Mouse (Mus musculus): ENCODE measurements at regions not wholly inside any gene's neighbourhood (a gene's known extent, or its start where the extent isn't known, plus 50 kb on each side); places are given as distances from the start of the nearest gene placed in this dataset.
A peak's percentile ranks its signal among the peaks of the same experiment; 100 is the strongest.

GRCm38 (mm10) chr19:15431798-15432197 is 515.3 kb downstream of the Psat1 start:
- Histone ChIP-seq H3K9ac (no peak overlapping the region), H3K9me3 (no peaks in the 10 kb centered on the region), H3K27me3 (no peaks in the 10 kb centered on the region), H3K36me3 (no peaks in the 10 kb centered on the region), H3K27ac (no peak overlapping the region), H3K4me3 (no peak overlapping the region), H3K4me2 (no peak overlapping the region), H3K4me1 (no peaks in the 10 kb centered on the region)
- ATAC-seq (ENCODE audit: insufficient number of reproducible peaks, low FRiP score, low TSS enrichment, low read depth), result no peak
- WGBS, result 72% methylated on average over 5 of the region's 5 CpGs

- Histone ChIP-seq H3K27ac (no peak overlapping the region), H3K27me3 (no peaks in the 10 kb centered on the region), H3K9ac (no peak overlapping the region), H3K4me2 (no peak overlapping the region), H3K4me3 (no peak overlapping the region), H3K4me1 (no peaks in the 10 kb centered on the region), H3K9me3 (no peaks in the 10 kb centered on the region), H3K36me3 (no peaks in the 10 kb centered on the region)
- 42% methylated on average over 3 of the region's 3 CpGs for WGBS
- ATAC-seq (ENCODE audit: insufficient number of reproducible peaks, low FRiP score, low TSS enrichment, low read depth), result no peak
Observed at GRCm38 (mm10) chr19:15421311-15421710, 525.8 kb downstream of the Psat1 start.

GRCm38 (mm10) chr19:15398624-15399023 is 548.5 kb downstream of the Psat1 start:
- Histone ChIP-seq H3K27ac (no peak overlapping the region), H3K36me3 (no peaks in the 10 kb centered on the region), H3K9ac (no peak overlapping the region), H3K4me2 (no peak overlapping the region), H3K4me3 (no peak overlapping the region), H3K9me3 (no peaks in the 10 kb centered on the region), H3K27me3 (no peaks in the 10 kb centered on the region), H3K4me1 (peaks cover 11% of the 10 kb centered on the region; the same call in 1 of the 2 replicates)
- 45% methylated on average over 3 of the region's 3 CpGs for WGBS
- ATAC-seq (ENCODE audit: insufficient number of reproducible peaks, low FRiP score, low TSS enrichment, low read depth), result peak; percentile 61

GRCm38 (mm10) chr19:15371682-15372081 is 575.5 kb downstream of the Psat1 start:
- Histone ChIP-seq H3K4me1 (no peaks in the 10 kb centered on the region), H3K9ac (no peak overlapping the region), H3K9me3 (no peaks in the 10 kb centered on the region), H3K27me3 (no peaks in the 10 kb centered on the region), H3K4me3 (no peak overlapping the region), H3K4me2 (no peak overlapping the region), H3K36me3 (no peaks in the 10 kb centered on the region), H3K27ac (no peak overlapping the region)
- 67% methylated on average over 8 of the region's 8 CpGs for WGBS
- ATAC-seq (ENCODE audit: insufficient number of reproducible peaks, low FRiP score, low TSS enrichment, low read depth), result no peak

GRCm38 (mm10) chr19:15366951-15367350 is 580.2 kb downstream of the Psat1 start:
- no peaks in the 10 kb centered on the region for H3K9me3 ChIP-seq
- WGBS, result 59% methylated on average over 2 of the region's 2 CpGs
- no peaks in the 10 kb centered on the region for H3K27me3 ChIP-seq
- H3K4me2 ChIP-seq, result no peak overlapping the region
- no peak overlapping the region for H3K9ac ChIP-seq
- no peaks in the 10 kb centered on the region for H3K4me1 ChIP-seq
- H3K36me3 ChIP-seq, result no peaks in the 10 kb centered on the region
- no peak overlapping the region for H3K4me3 ChIP-seq
- no peak overlapping the region for H3K27ac ChIP-seq
- ATAC-seq (ENCODE audit: insufficient number of reproducible peaks, low FRiP score, low TSS enrichment, low read depth), result no peak

- H3K36me3 ChIP-seq, result no peaks in the 10 kb centered on the region
- no peak overlapping the region for H3K4me2 ChIP-seq
- 28% methylated on average over 3 of the region's 3 CpGs for WGBS
- H3K9ac ChIP-seq, result no peak overlapping the region
- no peaks in the 10 kb centered on the region for H3K9me3 ChIP-seq
- no peak overlapping the region for H3K4me3 ChIP-seq
- no peaks in the 10 kb centered on the region for H3K27me3 ChIP-seq
- no peak overlapping the region; the same call in 1 of the 2 replicates for H3K27ac ChIP-seq
- no peak for ATAC-seq (ENCODE audit: insufficient number of reproducible peaks, low FRiP score, low TSS enrichment, low read depth)
- no peaks in the 10 kb centered on the region for H3K4me1 ChIP-seq
Observed at GRCm38 (mm10) chr19:15357181-15357580, 590.0 kb downstream of the Psat1 start.

GRCm38 (mm10) chr19:15348356-15348755 is 598.8 kb downstream of the Psat1 start:
- ATAC-seq (ENCODE audit: insufficient number of reproducible peaks, low FRiP score, low TSS enrichment, low read depth), result no peak
- Histone ChIP-seq H3K9me3 (no peaks in the 10 kb centered on the region), H3K27me3 (no peaks in the 10 kb centered on the region), H3K27ac (no peak overlapping the region), H3K4me3 (no peak overlapping the region), H3K36me3 (no peaks in the 10 kb centered on the region), H3K4me2 (no peak overlapping the region), H3K9ac (no peak overlapping the region), H3K4me1 (no peaks in the 10 kb centered on the region)
- 66% methylated on average over 3 of the region's 3 CpGs for WGBS

GRCm38 (mm10) chr19:15342229-15342628 is 604.9 kb downstream of the Psat1 start:
- no peaks in the 10 kb centered on the region for H3K9me3 ChIP-seq
- no peak overlapping the region for H3K4me2 ChIP-seq
- H3K27me3 ChIP-seq, result peaks cover 6% of the 10 kb centered on the region; the same call in 1 of the 2 replicates
- H3K4me3 ChIP-seq, result no peak overlapping the region
- ATAC-seq (ENCODE audit: insufficient number of reproducible peaks, low FRiP score, low TSS enrichment, low read depth), result no peak
- H3K36me3 ChIP-seq, result no peaks in the 10 kb centered on the region
- no peak overlapping the region for H3K9ac ChIP-seq
- 85% methylated on average over 1 of the region's 1 CpGs for WGBS
- H3K27ac ChIP-seq, result no peak overlapping the region
- peaks cover 12% of the 10 kb centered on the region; the same call in 1 of the 2 replicates for H3K4me1 ChIP-seq

GRCm38 (mm10) chr19:15340305-15340983 is 606.7 kb downstream of the Psat1 start:
- H3K36me3 ChIP-seq, result no peaks in the 10 kb centered on the region
- H3K9ac ChIP-seq, result no peak overlapping the region
- H3K4me1 ChIP-seq, result peaks cover 12% of the 10 kb centered on the region; the same call in 1 of the 2 replicates
- H3K4me2 ChIP-seq, result no peak overlapping the region; the same call in 1 of the 2 replicates
- ATAC-seq (ENCODE audit: insufficient number of reproducible peaks, low FRiP score, low TSS enrichment, low read depth), result no peak
- H3K9me3 ChIP-seq, result no peaks in the 10 kb centered on the region
- no peak overlapping the region for H3K27ac ChIP-seq
- H3K27me3 ChIP-seq, result peaks cover 6% of the 10 kb centered on the region; the same call in 1 of the 2 replicates
- H3K4me3 ChIP-seq, result 0 out of 2 replicates have a peak overlapping the region, but pooled peaks have one; percentile 8
- WGBS, result 23% methylated on average over 19 of the region's 19 CpGs

GRCm38 (mm10) chr19:15339979-15340304 is 607.2 kb downstream of the Psat1 start:
- Histone ChIP-seq H3K27me3 (peaks cover 6% of the 10 kb centered on the region; the same call in 1 of the 2 replicates), H3K36me3 (no peaks in the 10 kb centered on the region), H3K4me3 (0 out of 2 replicates have a peak overlapping the region, but pooled peaks have one; percentile 8), H3K9me3 (no peaks in the 10 kb centered on the region), H3K4me2 (no peak overlapping the region; the same call in 1 of the 2 replicates), H3K27ac (no peak overlapping the region), H3K4me1 (peaks cover 12% of the 10 kb centered on the region; the same call in 1 of the 2 replicates), H3K9ac (no peak overlapping the region)
- 13% methylated on average over 11 of the region's 11 CpGs for WGBS
- no peak for ATAC-seq (ENCODE audit: insufficient number of reproducible peaks, low FRiP score, low TSS enrichment, low read depth)

- no peak for ATAC-seq (ENCODE audit: insufficient number of reproducible peaks, low FRiP score, low TSS enrichment, low read depth)
- WGBS, result 59% methylated on average over 3 of the region's 3 CpGs
Observed at GRCm38 (mm10) chr19:15330155-15330554, 617.0 kb downstream of the Psat1 start.

GRCm38 (mm10) chr19:15299474-15299873 is 647.7 kb downstream of the Psat1 start:
- Histone ChIP-seq H3K4me1 (no peaks in the 10 kb centered on the region), H3K27me3 (no peaks in the 10 kb centered on the region), H3K4me2 (no peak overlapping the region), H3K9ac (no peak overlapping the region), H3K27ac (no peak overlapping the region), H3K9me3 (no peaks in the 10 kb centered on the region), H3K36me3 (no peaks in the 10 kb centered on the region), H3K4me3 (no peak overlapping the region)
- WGBS, result 33% methylated on average over 6 of the region's 6 CpGs
- ATAC-seq (ENCODE audit: insufficient number of reproducible peaks, low FRiP score, low TSS enrichment, low read depth), result no peak

More at GRCm38 (mm10) chr19:15330155-15330554, 617.0 kb downstream of the Psat1 start:
- no peaks in the 10 kb centered on the region for H3K4me1 ChIP-seq
- H3K4me3 ChIP-seq, result no peak overlapping the region
- H3K27ac ChIP-seq, result no peak overlapping the region
- no peaks in the 10 kb centered on the region for H3K36me3 ChIP-seq
- no peak overlapping the region for H3K4me2 ChIP-seq
- H3K9me3 ChIP-seq, result no peaks in the 10 kb centered on the region
- H3K27me3 ChIP-seq, result no peaks in the 10 kb centered on the region
- H3K9ac ChIP-seq, result no peak overlapping the region

Data from limb, embryonic 15.5 days (tissue).